Mouse (Mus musculus) testis, adult 2 months (tissue): ENCODE results near the gene Stip1.

ENCODE experiments used
- CTCF ChIP-seq: fragments of 200-500 bp; IDR thresholded peaks from 2 replicates; pipeline ENCODE4 v1.5.1; 2012; ENCODE audit warnings: low read depth, mild to moderate bottlenecking, inconsistent platforms, low read length, moderate library complexity; ENCODE audit not compliant: control insufficient read depth, insufficient read depth, insufficient replicate concordance
- POLR2A ChIP-seq: fragments of 200-500 bp; IDR thresholded peaks from 2 replicates; pipeline ENCODE4 v1.6.1; 2012; ENCODE audit warnings: low read depth, mild to moderate bottlenecking, inconsistent platforms, low read length, moderate library complexity; ENCODE audit not compliant: control insufficient read depth

DNA sequence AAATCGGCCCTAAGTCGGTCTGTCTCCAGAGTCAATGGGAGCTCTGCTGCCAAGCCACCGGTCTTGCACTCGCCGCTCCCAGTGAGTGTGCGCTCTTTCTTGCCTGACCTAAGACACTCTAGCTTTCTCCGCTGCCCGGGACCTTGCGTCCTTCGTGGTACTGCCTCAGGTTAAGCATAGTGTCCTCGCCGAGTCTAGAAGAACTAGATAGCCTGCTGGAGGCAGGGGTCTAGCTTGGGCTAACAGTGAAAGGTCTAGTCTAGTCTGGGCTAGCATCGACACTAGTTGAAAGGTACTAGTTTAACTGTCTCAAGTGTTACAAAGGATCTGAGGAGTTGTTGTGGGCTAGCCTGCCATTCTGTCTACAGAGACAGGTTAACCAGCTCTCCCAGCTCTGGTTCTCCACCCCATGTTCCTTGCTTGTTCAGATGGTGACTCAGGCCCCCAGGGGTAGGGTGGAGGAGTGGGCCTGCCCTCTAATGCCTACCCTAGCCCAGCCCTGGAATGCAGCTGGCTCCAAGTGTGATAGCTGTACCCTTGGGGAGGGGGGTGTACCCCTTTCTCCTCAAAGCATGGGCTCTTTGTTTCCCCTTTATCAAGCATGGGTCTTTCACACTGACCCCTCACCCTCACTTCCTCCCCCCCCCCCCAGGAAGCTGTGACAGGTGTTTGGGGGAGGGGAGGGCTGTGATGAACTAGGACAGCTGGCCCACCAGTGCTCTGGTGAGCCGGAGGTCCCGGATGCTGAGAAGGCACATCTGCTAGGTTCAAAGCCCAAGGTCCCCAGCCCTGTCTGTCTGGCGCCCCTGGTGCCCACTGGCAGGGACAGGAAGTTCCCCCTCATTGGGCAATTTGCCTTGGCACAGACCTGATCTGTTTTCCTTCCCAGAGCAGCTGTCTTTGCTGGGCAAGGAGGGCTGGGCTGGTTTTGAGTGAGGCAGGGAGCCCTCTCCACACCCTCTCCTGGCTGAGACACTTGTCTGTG, 63.9 kb downstream of the Stip1 start, which contains the start of gene Plcb3:
- TF ChIP-seq CTCF = no peak
- TF ChIP-seq POLR2A = no peak; the same call in 1 of the 2 replicates
